Mouse (Mus musculus) central nervous system, embryonic 18 days (tissue): ENCODE data around the gene Sfrp5. TPM values are rescaled to one million over a fixed set of nuclear protein-coding genes. Genes with fewer than 3 reads are reported as not detected.

Experiments
- polyA plus RNA-seq: library from polyadenylated mRNA; depleted of rRNA; stranded (reverse); fragments of >200 nt; gene quantifications from 2 replicates; pipeline ENCODE4 v1.2.3, GENCODE M21; 2012; rRNA removed

The Sfrp5 gene
- polyA plus RNA-seq, result 3.9 and 5.2 TPM in 2 replicates

GRCm38 (mm10) chr19:42201696-42202381, at the start of gene Sfrp5:
Gene Sfrp5, minus strand, starts transcription at chr19:42202252.

GRCm38 (mm10) chr19:42247519-42247918, 45.5 kb upstream of the Sfrp5 start, which contains the start of gene Golga7b:
Gene Golga7b, plus strand, starts transcription at chr19:42247574.

GRCm38 (mm10) chr19:42163764-42164163, 38.3 kb downstream of the Sfrp5 start, which contains the start of gene Zfyve27:
Gene Zfyve27, plus strand, starts transcription at chr19:42163951.

Other genes starting within 250 kb of the Sfrp5 start
- 65.4 and 70.2 TPM in 2 replicates for gene Mms19, start 221.1 kb downstream of the Sfrp5 start, polyA plus RNA-seq
- gene Ubtd1, start 220.5 kb downstream of the Sfrp5 start, polyA plus RNA-seq, result 16.5 and 16.8 TPM in 2 replicates
- 0.93 and 1.1 TPM in 2 replicates for gene Ankrd2, start 166.3 kb downstream of the Sfrp5 start, polyA plus RNA-seq
- gene Hoga1, start 156.6 kb downstream of the Sfrp5 start, polyA plus RNA-seq, result 2.1 TPM in 2 replicates
- 0.29 and 0.34 TPM in 2 replicates for gene 4933411K16Rik, start 150.0 kb downstream of the Sfrp5 start, polyA plus RNA-seq
- gene Morn4, start 115.9 kb downstream of the Sfrp5 start, polyA plus RNA-seq, result 161 and 175 TPM in 2 replicates
- 40.2 and 41.2 TPM in 2 replicates for gene Pi4k2a, start 111.8 kb downstream of the Sfrp5 start, polyA plus RNA-seq
- 5.2 and 6.2 TPM in 2 replicates for gene Avpi1, start 73.2 kb downstream of the Sfrp5 start, polyA plus RNA-seq
- gene Marveld1, start 54.9 kb downstream of the Sfrp5 start, polyA plus RNA-seq, result 13.5 and 15.1 TPM in 2 replicates
- 135 and 139 TPM in 2 replicates for gene Zfyve27, start 38.3 kb downstream of the Sfrp5 start, polyA plus RNA-seq
- gene Golga7b, start 45.3 kb upstream of the Sfrp5 start, polyA plus RNA-seq, result 41.9 and 46.1 TPM in 2 replicates
- 23.6 and 27.4 TPM in 2 replicates for gene Crtac1, start 229.5 kb upstream of the Sfrp5 start, polyA plus RNA-seq